Mouse (Mus musculus): ENCODE data around the gene Ly6g6e. TPM values are rescaled to one million over a fixed set of nuclear protein-coding genes. Genes with fewer than 3 reads are reported as not detected.
"Not testable (repeated sequence)": the region's sequence is repeated elsewhere in the genome, so short reads cannot be mapped to it uniquely, and the experiment has no call there.

Ly6g6e gene
- total RNA-seq, 1 experiment = 13.4 TPM

DNA sequence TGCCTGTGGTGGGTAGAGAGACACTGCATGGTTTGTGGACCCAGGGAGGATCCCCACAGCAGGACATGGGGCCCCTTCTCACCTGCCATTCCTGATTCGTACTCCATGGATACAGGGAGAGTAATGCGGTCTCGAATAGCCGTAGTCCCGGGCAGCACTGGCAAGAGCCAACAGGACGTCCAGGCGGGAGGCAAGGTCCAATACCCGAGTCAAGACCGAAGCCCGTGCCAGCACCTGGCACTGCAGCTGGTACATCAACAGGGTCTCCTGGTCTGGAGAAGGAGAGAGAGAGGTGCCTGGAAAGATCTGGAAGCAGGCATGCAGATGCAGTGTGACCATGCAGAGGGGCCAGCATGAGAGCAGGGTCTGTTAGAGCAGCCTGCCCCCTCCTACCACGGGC lies 45.4 kb upstream of the Ly6g6e start:
- Histone ChIP-seq H3K4me1 (ENCODE audit: control insufficient read depth in 2 of 2, insufficient read depth in 2 of 2, low read length in 2 of 2, poor library complexity in 1 of 2) (peaks cover 0 to 23% of the 10 kb centered on the region in 2 experiments; a peak in 2 of 4 replicates), H3K27ac (ENCODE audit: insufficient read depth, low read depth, low read length, poor library complexity, severe bottlenecking) (no peak overlapping the region), H3K9ac (ENCODE audit: insufficient read depth, low read depth, low read length, poor library complexity, severe bottlenecking) (no peak overlapping the region), H3K36me3 (ENCODE audit: control insufficient read depth, insufficient read depth, low read length, poor library complexity, severe bottlenecking) (no peaks in the 10 kb centered on the region), H3K4me3 (ENCODE audit: insufficient read depth in 1 of 2, low read depth in 1 of 2, low read length in 2 of 2, poor library complexity in 1 of 2, severe bottlenecking in 1 of 2) (no peak overlapping the region), H3K9me3 (ENCODE audit: control insufficient read depth, insufficient read depth, low read depth, low read length) (no peaks in the 10 kb centered on the region)
- DNase-seq (ENCODE audit: low read depth, low spot score) = no peak
- in situ Hi-C loops (cut with MboI; ENCODE audit: low sequenced_read_pairs in 2 of 2, unreplicated experiment in 2 of 2) = no loop called here
- no peak for TF ChIP-seq HCFC1 (IDR thresholded peaks at IDR 0.05; ENCODE audit: borderline replicate concordance, insufficient read depth, low read length)
- TF ChIP-seq ZC3H11A (IDR thresholded peaks at IDR 0.05; ENCODE audit: borderline replicate concordance, low read depth, low read length) = no peak
- no peak for TF ChIP-seq MAFK (IDR thresholded peaks at IDR 0.05; ENCODE audit: insufficient read depth, low read depth, low read length)
- no peak for TF ChIP-seq CHD2 (IDR thresholded peaks at IDR 0.05; ENCODE audit: low read depth, low read length)
- TF ChIP-seq ZNF384 (IDR thresholded peaks at IDR 0.05; ENCODE audit: low read depth, low read length) = no peak

DNA sequence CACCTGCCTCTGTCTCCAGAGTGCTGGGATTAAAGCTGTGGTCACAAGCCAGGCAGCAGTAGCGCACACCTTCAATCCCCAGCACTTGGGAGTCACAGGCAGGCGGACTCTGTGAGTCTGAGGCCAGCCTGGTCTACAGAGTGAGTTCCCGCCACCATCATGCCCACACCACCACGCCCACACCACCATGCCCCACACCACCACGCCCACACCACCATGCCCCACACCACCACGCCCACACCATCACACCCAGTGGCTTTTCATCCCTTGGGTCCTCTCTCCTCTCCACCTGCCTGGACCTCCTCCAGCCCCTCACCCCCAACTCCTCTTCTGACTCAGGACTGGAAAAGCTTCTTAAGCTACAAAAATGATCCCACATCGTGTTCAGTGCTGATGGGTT lies 44.8 kb upstream of the Ly6g6e start:
- Histone ChIP-seq H3K9ac (ENCODE audit: insufficient read depth, low read depth, low read length, poor library complexity, severe bottlenecking) (no peak overlapping the region), H3K9me3 (ENCODE audit: control insufficient read depth, insufficient read depth, low read depth, low read length) (no peaks in the 10 kb centered on the region), H3K4me3 (ENCODE audit: insufficient read depth in 1 of 2, low read depth in 1 of 2, low read length in 2 of 2, poor library complexity in 1 of 2, severe bottlenecking in 1 of 2) (no peak overlapping the region), H3K27ac (ENCODE audit: insufficient read depth, low read depth, low read length, poor library complexity, severe bottlenecking) (no peak overlapping the region), H3K4me1 (ENCODE audit: control insufficient read depth in 2 of 2, insufficient read depth in 2 of 2, low read length in 2 of 2, poor library complexity in 1 of 2) (peaks cover 0 to 19% of the 10 kb centered on the region in 2 experiments; a peak in 2 of 4 replicates), H3K36me3 (ENCODE audit: control insufficient read depth, insufficient read depth, low read length, poor library complexity, severe bottlenecking) (no peaks in the 10 kb centered on the region)
- in situ Hi-C loops (cut with MboI; ENCODE audit: low sequenced_read_pairs in 2 of 2, unreplicated experiment in 2 of 2) = no loop called here
- no peak for DNase-seq (ENCODE audit: low read depth, low spot score)
- no peak for TF ChIP-seq ZNF384 (IDR thresholded peaks at IDR 0.05; ENCODE audit: low read depth, low read length)
- TF ChIP-seq ZC3H11A (IDR thresholded peaks at IDR 0.05; ENCODE audit: borderline replicate concordance, low read depth, low read length) = no peak
- TF ChIP-seq CHD2 (IDR thresholded peaks at IDR 0.05; ENCODE audit: low read depth, low read length) = no peak
- TF ChIP-seq MAFK (IDR thresholded peaks at IDR 0.05; ENCODE audit: insufficient read depth, low read depth, low read length) = no peak
- TF ChIP-seq HCFC1 (IDR thresholded peaks at IDR 0.05; ENCODE audit: borderline replicate concordance, insufficient read depth, low read length) = no peak

DNA sequence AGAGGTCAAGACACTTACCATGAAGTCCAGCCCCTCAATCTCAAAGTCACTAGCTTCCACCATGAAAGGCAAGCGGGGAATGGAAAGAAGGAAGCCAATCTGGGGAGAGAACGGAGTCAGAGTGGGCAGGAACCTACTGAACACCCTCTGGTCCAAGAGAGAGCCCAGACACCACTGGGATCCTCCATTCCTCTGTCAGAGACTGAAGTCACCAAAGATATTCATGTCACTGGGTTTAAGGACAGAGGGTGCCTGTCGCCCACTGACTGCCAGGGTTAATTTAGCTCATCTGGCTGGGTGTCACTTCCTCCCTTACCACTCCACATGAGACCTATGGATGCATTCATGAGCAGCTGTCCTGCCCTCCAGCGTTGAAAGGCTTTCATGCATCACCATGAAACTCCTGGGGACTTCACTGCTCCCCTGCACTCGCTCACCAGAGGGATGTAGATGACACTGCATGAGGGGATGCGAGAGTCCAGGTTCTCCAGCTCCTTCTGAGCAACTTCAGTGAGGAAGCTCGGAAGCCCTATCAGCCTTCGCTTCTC lies 44.3 kb upstream of the Ly6g6e start:
- H3K9ac ChIP-seq (ENCODE audit: insufficient read depth, low read depth, low read length, poor library complexity, severe bottlenecking) = no peak overlapping the region
- in situ Hi-C loops (cut with MboI; ENCODE audit: low sequenced_read_pairs in 2 of 2, unreplicated experiment in 2 of 2) = no loop called here
- H3K36me3 ChIP-seq (ENCODE audit: control insufficient read depth, insufficient read depth, low read length, poor library complexity, severe bottlenecking) = no peaks in the 10 kb centered on the region
- no peak for DNase-seq (ENCODE audit: low read depth, low spot score)
- H3K4me1 ChIP-seq (ENCODE audit: control insufficient read depth in 2 of 2, insufficient read depth in 2 of 2, low read length in 2 of 2, poor library complexity in 1 of 2) = peaks cover 0 to 15% of the 10 kb centered on the region in 2 experiments; a peak in 2 of 4 replicates
- H3K27ac ChIP-seq (ENCODE audit: insufficient read depth, low read depth, low read length, poor library complexity, severe bottlenecking) = no peak overlapping the region
- H3K4me3 ChIP-seq (ENCODE audit: insufficient read depth in 1 of 2, low read depth in 1 of 2, low read length in 2 of 2, poor library complexity in 1 of 2, severe bottlenecking in 1 of 2) = no peak overlapping the region
- TF ChIP-seq CHD2 (IDR thresholded peaks at IDR 0.05; ENCODE audit: low read depth, low read length) (no peak), MAFK (IDR thresholded peaks at IDR 0.05; ENCODE audit: insufficient read depth, low read depth, low read length) (no peak), ZNF384 (IDR thresholded peaks at IDR 0.05; ENCODE audit: low read depth, low read length) (no peak), ZC3H11A (IDR thresholded peaks at IDR 0.05; ENCODE audit: borderline replicate concordance, low read depth, low read length) (no peak), HCFC1 (IDR thresholded peaks at IDR 0.05; ENCODE audit: borderline replicate concordance, insufficient read depth, low read length) (no peak)
- H3K9me3 ChIP-seq (ENCODE audit: control insufficient read depth, insufficient read depth, low read depth, low read length) = no peaks in the 10 kb centered on the region

DNA sequence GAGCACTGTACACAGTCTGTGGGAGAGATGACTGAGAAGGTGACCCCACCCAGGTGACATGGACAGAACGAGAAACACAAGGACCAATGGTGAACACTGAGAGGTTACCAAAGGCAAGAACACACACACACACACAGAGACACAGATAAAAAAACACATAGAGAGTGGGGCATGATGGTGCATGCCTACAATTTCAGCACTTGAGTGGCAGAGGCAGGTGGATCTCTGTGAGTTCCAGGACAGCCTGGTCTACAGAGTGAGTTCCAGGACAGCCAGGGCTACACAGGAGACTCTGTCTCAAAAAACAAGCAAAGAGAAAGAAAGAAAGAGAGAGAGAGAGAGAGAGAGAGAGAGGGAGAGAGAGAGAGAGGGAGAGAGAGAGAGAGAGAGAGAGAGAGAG lies 43.0 kb upstream of the Ly6g6e start:
- H3K9ac ChIP-seq (ENCODE audit: insufficient read depth, low read depth, low read length, poor library complexity, severe bottlenecking); DNase-seq (ENCODE audit: low read depth, low spot score); H3K4me3 ChIP-seq (ENCODE audit: insufficient read depth in 1 of 2, low read depth in 1 of 2, low read length in 2 of 2, poor library complexity in 1 of 2, severe bottlenecking in 1 of 2); H3K27ac ChIP-seq (ENCODE audit: insufficient read depth, low read depth, low read length, poor library complexity, severe bottlenecking); H3K36me3 ChIP-seq (ENCODE audit: control insufficient read depth, insufficient read depth, low read length, poor library complexity, severe bottlenecking); in situ Hi-C loops (cut with MboI; ENCODE audit: low sequenced_read_pairs in 2 of 2, unreplicated experiment in 2 of 2); H3K9me3 ChIP-seq (ENCODE audit: control insufficient read depth, insufficient read depth, low read depth, low read length): not testable (repeated sequence)
- peaks cover 0 to 11% of the 10 kb centered on the region in 2 experiments; a peak in 1 of 4 replicates for H3K4me1 ChIP-seq (ENCODE audit: control insufficient read depth in 2 of 2, insufficient read depth in 2 of 2, low read length in 2 of 2, poor library complexity in 1 of 2)

DNA sequence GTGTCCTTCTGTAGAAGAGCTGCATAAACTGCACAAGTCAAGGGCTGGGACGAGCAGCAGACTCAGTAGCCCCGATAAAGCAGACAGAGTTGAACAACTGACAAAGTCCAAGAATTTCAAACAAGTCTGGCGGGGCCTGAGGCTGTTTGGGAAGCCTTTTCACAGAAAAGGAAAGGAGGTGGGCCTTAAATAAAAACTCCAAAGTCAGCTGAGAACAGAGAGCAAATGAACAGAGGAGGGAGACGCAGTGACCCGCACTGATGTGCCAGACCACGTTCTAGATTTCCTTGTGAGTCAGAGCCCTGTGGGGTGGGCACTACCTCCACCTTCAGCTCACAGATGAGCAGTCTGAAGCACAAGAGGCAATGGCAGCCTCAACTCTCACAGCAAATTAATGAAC lies 41.8 kb upstream of the Ly6g6e start:
- no peaks in the 10 kb centered on the region for H3K36me3 ChIP-seq (ENCODE audit: control insufficient read depth, insufficient read depth, low read length, poor library complexity, severe bottlenecking)
- no peak for DNase-seq (ENCODE audit: low read depth, low spot score)
- H3K4me3 ChIP-seq (ENCODE audit: insufficient read depth in 1 of 2, low read depth in 1 of 2, low read length in 2 of 2, poor library complexity in 1 of 2, severe bottlenecking in 1 of 2) = no peak overlapping the region
- H3K27ac ChIP-seq (ENCODE audit: insufficient read depth, low read depth, low read length, poor library complexity, severe bottlenecking) = no peak overlapping the region
- TF ChIP-seq MAFK (IDR thresholded peaks at IDR 0.05; ENCODE audit: insufficient read depth, low read depth, low read length) (no peak), HCFC1 (IDR thresholded peaks at IDR 0.05; ENCODE audit: borderline replicate concordance, insufficient read depth, low read length) (no peak), ZNF384 (IDR thresholded peaks at IDR 0.05; ENCODE audit: low read depth, low read length) (no peak), CHD2 (IDR thresholded peaks at IDR 0.05; ENCODE audit: low read depth, low read length) (no peak), ZC3H11A (IDR thresholded peaks at IDR 0.05; ENCODE audit: borderline replicate concordance, low read depth, low read length) (no peak)
- in situ Hi-C loops (cut with MboI; ENCODE audit: low sequenced_read_pairs in 2 of 2, unreplicated experiment in 2 of 2) = no loop called here
- H3K9ac ChIP-seq (ENCODE audit: insufficient read depth, low read depth, low read length, poor library complexity, severe bottlenecking) = no peak overlapping the region
- no peaks in the 10 kb centered on the region for H3K9me3 ChIP-seq (ENCODE audit: control insufficient read depth, insufficient read depth, low read depth, low read length)
- H3K4me1 ChIP-seq (ENCODE audit: control insufficient read depth in 2 of 2, insufficient read depth in 2 of 2, low read length in 2 of 2, poor library complexity in 1 of 2) = peaks cover 0 to 6% of the 10 kb centered on the region in 2 experiments; a peak in 1 of 4 replicates

Data from ES-E14 (cell line).